Mouse (Mus musculus) hematopoietic stem cell, adult 5-6 weeks (primary cell): ENCODE data around the gene Rab11fip4. TPM values are rescaled to one million over a fixed set of nuclear protein-coding genes. Genes with fewer than 3 reads are reported as not detected.
A peak's percentile ranks its signal among the peaks of the same experiment; 100 is the strongest.

Experiments used
- ATAC-seq, 2 experiments: fragments of 125-278 bp in 1 of 2; replicated peaks in 1 of 2; 2 replicates each; pipeline ENCODE4 v1.8.0; 2016 to 2017; ENCODE audit warnings: inconsistent platforms in 2 of 2, mild to moderate bottlenecking in 2 of 2, moderate number of reproducible peaks in 2 of 2, low read depth in 1 of 2, moderate TSS enrichment in 1 of 2; ENCODE audit not compliant: low FRiP score in 2 of 2, poor library complexity in 2 of 2, severe bottlenecking in 2 of 2, insufficient read depth in 1 of 2, low TSS enrichment in 1 of 2
- total RNA-seq: library from RNA; stranded (forward); fragments of 172-1452, 232-1000 nt; gene quantifications from 2 replicates; pipeline ENCODE4 v1.2.3, GENCODE M21; 2017

Rab11fip4 gene
- total RNA-seq, 1 experiment from 2014 or later: 3.5 TPM

DNA sequence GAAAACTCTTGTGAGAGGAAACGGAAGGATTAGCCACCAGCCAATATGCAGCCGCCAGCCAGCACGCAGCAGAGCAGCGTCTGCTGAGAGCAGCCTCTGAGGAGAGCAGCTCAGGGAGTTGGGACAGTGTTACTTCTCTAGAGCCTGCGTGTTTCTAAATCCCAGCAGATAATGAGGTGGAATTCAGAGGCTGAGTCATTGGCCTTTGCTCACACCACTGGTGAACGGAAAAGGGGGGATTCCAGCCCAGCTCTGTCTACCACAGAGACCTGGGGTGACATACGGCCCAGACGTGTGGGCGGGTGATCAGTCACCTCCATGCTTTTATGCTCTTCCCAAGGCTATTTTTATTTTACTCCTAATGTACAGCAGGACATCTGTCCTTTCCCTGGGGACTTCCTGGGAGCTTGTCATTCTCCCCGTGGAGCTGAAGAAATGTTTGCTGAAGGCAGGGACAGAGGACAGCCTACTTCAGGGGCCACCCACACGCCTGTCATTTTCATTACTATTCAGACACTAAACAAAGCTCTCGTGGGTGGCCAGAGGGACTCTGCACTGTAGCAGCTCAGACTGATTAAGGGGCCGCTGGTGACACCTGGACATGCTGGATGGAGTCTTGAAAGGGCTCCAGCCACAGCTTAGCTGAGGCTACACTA is 20.1 kb downstream of the Rab11fip4 start:
- peak; percentile 43 to 50; a peak in 2 of 4 replicates for ATAC-seq

DNA sequence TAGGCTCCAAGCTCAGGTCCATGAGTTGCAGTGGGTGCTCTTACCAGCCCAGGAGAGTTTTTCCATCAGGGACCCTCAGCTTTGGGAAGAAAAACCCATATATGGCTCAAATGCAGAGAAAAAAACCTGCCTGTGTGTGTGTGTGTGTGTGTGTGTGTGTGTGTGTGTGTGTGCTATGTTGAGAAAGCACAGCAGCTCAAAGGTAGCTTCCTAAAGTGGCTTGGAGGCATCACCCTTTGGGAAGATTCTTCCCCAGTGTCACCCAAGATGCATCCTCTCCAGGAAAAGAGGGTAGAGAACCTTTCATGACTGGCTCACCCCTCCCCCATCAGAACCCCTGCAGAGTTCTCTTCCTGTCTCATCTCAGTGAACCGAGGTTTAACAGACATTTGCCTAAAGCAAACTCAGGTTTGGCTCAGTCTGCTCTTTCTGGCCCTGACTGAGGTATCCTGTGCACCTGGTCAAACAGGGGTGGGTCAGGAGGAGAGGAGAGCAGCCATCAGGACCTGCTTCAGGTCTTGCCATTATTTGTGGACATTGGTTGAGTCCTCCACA is 21.1 kb downstream of the Rab11fip4 start:
- ATAC-seq: no peak

DNA sequence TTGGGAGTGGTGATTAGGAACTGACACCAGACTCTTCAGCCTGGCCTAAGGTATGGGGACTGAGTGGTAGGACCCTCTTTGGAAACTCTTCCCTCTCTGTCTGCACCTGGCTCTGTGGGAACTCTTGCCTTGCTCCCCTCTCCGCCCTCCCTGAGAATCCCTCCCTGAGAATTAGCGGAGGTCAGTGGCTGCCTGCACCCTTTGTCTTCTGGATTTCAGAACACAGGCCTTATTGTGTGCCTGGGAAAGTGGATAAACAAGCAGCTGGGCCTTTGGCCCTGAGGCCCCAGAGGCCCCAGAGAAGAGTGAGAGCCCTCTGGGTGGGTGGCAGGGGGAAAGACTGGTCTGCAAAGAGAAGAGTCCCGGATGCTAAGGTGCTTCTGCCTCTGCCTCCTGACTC is 22.1 kb downstream of the Rab11fip4 start:
- no peak for ATAC-seq

GRCm38 (mm10) chr11:79613711-79614110 is 22.7 kb downstream of the Rab11fip4 start:
- no peak for ATAC-seq

DNA sequence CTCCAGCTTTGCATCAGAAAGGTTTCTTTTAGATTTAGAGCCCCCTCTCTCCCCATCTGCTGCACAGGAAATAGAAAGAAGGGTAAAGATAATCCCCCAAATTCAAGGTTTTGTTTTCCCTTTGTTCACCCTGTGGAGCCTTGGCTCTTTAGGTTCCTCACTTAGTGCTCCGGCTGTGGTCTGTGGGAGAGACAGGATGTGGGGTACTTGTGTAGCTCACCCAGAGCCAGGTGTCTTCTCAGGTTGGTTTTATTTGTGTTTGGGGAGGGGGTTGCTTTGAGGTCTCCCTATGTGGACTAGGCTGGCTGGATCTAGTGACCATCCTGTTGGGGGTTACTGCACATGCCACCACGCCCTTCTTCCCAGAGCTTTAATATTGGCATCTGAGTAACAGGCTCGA is 23.9 kb downstream of the Rab11fip4 start:
- ATAC-seq: no peak; a peak in 1 of 4 replicates

DNA sequence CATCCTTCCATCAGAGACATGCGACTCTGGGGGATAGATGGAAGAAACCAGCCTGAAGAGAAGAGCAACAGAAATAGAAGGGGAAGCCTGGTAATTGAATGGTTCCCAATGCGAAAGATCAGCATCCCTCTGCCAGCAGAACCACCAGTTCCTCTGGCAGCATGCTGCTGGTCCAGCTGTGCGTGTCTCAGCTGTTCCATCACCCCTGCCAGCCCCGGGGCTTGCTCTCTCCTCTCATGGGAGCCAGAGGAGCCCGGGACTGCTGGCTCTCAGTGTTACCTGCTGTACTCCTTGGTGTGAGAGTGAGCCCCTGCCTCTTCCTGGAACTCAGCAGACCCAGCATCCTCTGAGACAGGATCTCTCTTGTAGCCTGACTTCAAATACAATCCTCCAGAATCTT is 24.9 kb downstream of the Rab11fip4 start:
- no peak for ATAC-seq

DNA sequence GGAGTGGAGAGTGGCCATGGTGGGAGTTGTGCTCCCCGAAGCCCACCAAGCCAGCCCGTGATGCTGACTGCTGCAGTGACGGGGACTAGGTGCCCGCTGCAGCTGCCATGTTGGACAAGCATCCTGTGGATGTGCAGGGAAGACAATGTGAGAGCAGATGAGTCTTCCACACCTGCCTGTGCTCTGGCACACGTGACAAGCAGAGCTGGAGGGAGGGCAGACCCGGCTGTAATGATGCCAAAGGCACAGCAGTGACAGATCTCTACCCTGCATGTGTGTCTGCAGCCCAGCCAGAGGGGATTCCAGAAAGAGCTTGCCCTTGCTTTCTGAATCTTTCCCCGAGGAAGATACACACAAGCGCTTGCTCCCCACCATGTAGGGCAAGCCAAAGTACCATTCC is 27.0 kb downstream of the Rab11fip4 start:
- ATAC-seq: no peak

- ATAC-seq: peak; percentile 65 to 86
Observed at GRCm38 (mm10) chr11:79623029-79623428, 32.0 kb downstream of the Rab11fip4 start.

GRCm38 (mm10) chr11:79624801-79625302 is 33.8 kb downstream of the Rab11fip4 start:
- ATAC-seq: peak; percentile 52 to 56; a peak in 3 of 4 replicates

GRCm38 (mm10) chr11:79628716-79629115 is 37.7 kb downstream of the Rab11fip4 start:
- ATAC-seq: no peak; a peak in 2 of 4 replicates

DNA sequence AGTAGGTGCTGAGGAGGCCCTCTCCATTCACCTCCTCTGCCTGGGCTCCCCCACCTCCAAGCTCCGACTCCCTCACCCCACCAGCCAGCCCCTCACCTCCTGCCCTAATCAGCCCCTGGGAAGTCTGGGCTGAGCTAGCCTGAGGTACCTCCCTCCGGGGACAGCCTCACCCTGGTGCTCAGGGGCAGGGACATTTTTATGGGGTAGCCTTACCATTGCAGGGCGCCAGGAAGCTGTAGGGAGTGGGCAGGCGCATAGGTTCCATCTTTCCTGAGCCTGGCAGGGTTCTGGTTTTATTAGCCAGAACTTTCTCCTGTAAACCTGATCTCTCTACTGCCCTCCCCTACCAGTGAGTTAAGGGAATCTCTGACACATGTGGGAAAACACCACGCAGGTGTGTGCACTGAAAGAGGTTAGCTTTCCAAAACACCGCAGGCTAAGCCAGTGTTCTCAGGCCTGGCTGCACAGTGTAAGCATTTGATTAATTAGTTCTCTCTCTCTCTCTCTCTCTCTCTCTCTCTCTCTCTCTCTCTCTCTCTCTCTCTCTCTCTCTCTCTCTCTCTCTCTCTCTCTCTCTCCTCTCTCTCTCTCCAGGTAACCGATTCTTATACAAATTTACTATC is 38.9 kb downstream of the Rab11fip4 start:
- ATAC-seq: no peak

- no peak for ATAC-seq
Observed at GRCm38 (mm10) chr11:79630521-79630920, 39.5 kb downstream of the Rab11fip4 start.

- no peak for ATAC-seq
Observed at GRCm38 (mm10) chr11:79633366-79633765, 42.4 kb downstream of the Rab11fip4 start.

- no peak for ATAC-seq
Observed at GRCm38 (mm10) chr11:79635661-79636449, 44.8 kb downstream of the Rab11fip4 start.

DNA sequence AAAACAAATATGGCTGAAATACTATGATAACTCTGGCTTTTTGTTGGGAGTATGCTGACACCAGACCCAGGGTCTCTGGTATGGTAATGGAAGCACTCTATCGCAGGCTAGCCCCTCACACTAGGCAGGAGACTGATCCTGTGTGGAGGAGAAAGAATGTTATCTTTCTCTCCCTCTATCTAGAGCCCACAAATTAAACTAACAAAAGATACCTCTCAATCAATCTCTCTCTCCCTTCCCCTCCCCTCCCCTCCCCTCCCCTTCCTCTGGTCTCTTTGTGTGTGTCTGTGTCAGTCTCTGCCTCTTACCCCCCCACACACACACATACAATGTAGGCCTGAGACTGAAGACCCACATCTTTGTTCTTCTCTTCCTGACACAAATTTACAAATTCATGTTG is 45.5 kb downstream of the Rab11fip4 start:
- ATAC-seq: no peak

GRCm38 (mm10) chr11:79638691-79639090 is 47.7 kb downstream of the Rab11fip4 start:
- no peak for ATAC-seq

DNA sequence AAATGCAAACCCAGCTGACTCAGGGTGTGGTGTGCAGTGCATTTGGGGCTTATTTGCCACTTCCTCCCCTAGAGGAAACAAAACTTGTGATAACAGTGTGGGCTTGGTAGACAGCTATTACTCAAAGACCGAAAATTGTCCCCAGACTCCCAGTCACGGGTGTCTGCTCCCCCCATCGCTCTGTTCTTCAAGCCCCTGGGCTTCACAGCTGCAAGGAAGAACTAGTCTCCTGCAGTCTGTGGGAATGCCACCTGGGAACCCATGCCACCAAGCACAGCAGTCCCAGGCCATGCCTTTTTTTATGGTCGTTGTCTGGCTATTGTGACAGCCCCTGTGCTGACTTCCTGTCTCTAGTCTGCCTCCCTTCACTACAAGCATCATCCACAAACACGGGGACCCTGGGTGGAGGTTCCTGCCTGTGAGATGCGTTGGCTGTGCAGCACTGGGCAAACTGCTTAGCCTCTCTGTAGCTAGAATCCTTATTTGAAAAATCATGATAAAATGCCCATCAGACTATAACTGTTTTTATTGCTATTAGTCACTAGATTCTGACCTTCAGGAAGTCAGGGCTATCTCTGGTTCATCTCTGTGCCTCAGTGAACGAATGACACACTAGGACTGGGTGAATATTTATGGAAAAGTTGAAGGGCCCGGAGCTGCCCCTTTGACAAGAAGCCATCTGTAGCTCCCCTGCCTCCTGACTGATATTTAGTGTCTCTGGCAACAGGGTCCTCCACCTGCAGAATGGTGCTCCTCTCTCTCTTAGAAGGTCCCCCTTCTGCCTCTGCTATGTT is 50.1 kb downstream of the Rab11fip4 start:
- ATAC-seq: peak; percentile 63 to 66
